Mouse (Mus musculus): Measurements from ENCODE around the gene Alcam.

Gene Alcam

GRCm38 (mm10) chr16:52439600-52439999 lies 14.3 kb downstream of the Alcam start:
- DNase-seq, result no peak

DNA sequence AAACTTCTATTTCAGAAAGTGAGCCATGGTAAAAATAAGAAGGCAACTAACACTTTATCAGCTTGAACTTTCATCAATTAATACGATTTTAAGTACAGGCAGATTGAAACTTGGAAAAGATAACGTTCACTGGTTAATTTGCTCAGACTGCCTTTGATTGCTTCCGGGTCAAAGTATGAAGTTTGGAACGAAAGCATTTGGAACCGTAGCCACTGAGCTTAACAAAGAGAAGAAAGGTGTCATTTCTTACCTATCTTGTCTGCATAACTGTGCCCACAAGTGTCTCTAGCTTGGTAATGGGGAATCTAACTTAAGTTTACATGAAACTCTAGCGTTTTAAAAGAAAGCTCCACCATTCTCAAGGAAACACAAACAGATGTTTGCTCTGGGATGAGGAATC lies 14.9 kb downstream of the Alcam start:
- no peak for DNase-seq

DNA sequence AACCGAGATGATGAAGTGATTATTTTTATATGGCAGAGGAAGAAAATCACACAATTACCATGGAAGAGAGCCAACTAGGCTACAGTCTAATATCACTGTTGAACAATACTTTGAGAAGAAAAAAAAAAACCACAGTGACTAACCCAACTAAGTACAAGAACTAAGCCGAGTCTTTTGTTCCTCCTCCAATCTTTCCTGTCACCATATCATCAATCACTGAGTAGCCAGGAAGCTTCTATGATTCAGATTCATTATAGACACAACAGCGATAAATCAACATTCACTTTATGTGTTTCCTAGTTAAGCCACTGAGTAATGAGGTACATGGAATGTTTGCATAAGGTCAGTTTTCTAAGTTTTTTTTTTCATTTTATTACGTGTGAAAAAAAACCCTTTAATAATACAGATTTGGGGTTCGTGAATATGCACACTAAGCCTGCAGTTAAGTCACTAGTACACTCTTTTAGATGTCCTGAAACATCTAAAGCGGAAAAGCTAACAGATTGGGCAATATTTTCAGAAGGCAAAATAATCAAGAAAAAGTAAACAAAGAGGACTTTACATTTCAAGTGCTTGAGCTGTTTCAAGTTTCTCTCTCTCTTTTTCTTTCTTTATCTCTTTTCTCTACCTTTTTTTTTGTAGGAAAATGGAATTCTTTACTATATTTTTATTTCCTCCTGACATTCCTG lies 15.5 kb downstream of the Alcam start:
- DNase-seq, result no peak

- no peak for DNase-seq
These were observed 20.7 kb downstream of the Alcam start for GRCm38 (mm10) chr16:52433189-52433588.

- DNase-seq, result no peak
These were observed 21.8 kb downstream of the Alcam start for GRCm38 (mm10) chr16:52432072-52432471.

GRCm38 (mm10) chr16:52431590-52431989 lies 22.3 kb downstream of the Alcam start:
- DNase-seq, result no peak

DNA sequence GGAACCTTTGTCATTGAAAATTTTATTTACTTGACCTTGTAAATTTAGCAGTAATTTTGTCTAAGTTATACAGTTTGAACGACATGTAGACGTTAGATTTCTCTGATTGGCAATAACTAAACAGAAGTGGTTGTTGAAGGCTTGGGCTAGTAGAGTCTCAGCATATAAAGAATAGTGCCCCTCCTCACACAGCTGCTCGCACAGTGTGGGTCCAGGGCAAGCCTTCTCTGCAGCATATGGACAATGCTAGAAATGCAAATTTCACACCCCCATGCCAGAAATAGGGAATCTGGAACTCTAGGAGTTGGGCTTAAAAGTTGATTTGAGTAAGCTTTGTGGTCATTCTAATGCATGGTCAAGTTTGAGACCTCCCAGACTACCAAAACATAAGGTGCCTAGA lies 23.8 kb downstream of the Alcam start:
- no peak for DNase-seq

DNA sequence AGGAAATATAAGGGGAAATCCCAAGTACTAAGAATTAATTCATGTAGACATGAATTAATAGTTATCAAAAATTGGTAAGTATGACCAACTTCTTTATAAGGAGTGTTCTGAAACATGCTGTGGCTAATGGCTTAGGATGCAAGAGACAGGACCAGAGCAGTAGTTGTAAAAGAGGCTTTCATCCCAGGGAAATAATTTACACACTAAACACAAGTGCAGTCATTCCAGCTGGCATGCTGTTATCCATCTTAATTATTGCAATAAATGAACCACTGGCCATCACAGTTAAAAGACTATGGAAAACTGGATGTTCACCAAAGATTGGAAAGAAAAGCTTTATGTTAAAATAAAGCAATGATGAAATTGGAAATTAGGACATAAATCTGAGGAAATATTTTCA lies 24.2 kb downstream of the Alcam start:
- DNase-seq, result no peak

DNA sequence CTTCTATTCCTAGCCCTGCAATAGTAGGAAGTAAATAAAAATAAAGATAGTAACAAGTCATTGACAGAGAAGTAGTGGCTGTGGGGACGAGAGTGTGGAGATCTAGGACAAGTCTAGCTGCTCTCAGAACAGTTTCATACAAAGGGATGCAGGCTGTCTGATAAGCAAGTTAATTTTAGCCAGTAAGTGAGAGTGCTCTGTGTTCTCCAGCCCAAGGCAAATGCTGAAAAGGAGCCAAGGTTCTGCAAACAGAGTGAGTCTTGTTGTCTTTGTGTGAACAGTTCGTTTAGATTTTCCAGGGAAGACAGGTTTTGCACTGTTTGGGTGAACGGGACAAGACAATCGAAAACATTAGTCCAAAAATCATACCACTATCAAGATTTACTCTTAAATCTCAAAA lies 25.4 kb downstream of the Alcam start:
- no peak for DNase-seq

GRCm38 (mm10) chr16:52418568-52419158 lies 35.2 kb downstream of the Alcam start:
- no peak for DNase-seq

DNA sequence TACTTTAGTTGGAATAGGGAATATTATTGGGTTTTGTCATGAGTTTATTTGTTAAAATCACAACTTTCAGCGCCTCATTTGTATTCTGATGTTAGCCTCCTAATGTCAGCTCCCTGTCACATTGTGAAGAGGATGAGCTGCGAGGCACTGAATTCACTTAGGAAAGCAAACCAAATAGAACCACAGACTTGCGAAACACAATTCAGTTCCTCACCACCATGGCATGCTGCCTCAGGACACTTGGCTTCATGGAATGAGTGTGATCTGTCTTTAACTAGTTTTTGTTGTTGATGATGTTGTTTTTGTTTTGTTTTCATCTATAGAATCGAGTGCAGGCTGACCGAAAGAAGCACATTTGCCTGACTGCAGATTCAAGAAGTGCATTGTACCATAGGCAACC lies 35.9 kb downstream of the Alcam start:
- no peak for DNase-seq

DNA sequence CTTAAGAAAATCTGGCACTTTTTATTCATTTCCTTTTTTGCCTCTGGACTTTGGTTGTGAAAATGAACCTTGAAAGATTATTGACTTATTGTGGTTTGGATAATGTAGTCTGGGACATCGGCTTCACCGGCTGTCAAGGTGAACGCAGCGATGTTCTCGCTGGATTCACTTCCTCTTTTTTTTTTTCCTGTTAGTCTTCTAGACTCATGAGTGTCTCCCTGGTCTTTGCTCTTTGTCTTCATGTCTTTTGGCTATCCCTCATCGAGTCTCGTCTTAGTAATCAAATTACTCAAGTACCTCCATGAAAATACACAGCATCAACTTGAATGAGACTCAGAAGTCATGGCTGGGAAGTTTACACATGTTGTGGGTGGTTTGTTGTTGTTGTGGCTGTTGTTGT lies 36.7 kb downstream of the Alcam start:
- no peak for DNase-seq

GRCm38 (mm10) chr16:52413714-52414113 lies 40.2 kb downstream of the Alcam start:
- no peak for DNase-seq

- DNase-seq, result no peak
These were observed 47.8 kb downstream of the Alcam start for GRCm38 (mm10) chr16:52406072-52406471.

GRCm38 (mm10) chr16:52405272-52405671 lies 48.6 kb downstream of the Alcam start:
- DNase-seq, result no peak

DNA sequence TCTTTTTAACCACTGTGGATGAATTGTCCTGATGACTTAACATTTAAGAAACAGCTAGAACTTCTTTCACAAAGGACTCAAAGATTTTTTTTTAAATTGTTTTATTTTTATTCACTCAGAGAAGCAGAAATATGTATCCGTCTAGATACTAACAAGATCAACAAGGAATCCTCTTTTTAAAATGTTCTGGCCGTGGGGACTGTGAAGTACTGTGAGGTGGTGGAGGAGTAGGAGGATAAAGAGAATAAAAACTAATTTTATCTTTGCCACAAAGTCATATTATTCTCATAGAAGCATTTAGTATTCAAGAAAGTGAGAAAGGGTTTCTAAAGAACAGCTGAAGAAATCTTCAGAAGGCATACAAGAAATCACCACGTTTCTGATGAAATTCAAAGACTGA lies 54.8 kb downstream of the Alcam start:
- DNase-seq, result no peak

GRCm38 (mm10) chr16:52386781-52387300 lies 67.0 kb downstream of the Alcam start:
- DNase-seq, result no peak

DNA sequence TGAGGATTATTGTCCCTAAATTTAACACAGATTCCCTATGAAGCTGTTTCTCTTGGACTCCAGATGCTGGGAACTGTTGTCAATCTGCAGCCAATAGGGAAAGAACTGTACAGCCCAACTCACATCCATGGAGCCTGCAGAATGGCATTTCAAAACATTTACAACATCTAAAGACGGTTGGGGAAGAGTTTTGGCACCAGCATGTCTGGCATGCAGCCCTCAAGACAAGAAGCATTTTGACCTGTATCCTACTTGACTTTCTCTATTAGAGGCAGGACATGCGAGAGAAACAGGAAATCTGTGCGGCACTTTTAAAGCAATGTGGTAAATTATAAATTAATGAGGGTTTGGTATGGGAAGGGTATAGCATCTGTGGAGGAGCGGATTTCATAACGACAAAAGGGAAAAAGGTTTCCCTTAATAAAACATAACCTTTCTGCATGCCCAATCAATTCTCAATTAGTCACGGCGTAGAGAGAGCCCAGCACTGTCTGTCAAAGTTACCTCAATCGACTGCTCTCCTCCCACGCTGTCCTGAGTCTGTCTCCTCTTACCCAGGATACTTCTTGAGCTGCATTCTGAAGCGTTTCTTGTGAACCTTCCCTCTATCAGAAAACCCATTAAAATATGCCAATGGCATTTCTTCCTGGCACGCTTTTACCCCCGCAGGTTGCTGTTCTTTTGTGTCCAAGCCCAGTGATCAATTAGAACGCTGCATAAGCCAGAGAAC lies 70.3 kb downstream of the Alcam start:
- DNase-seq, result no peak

DNA sequence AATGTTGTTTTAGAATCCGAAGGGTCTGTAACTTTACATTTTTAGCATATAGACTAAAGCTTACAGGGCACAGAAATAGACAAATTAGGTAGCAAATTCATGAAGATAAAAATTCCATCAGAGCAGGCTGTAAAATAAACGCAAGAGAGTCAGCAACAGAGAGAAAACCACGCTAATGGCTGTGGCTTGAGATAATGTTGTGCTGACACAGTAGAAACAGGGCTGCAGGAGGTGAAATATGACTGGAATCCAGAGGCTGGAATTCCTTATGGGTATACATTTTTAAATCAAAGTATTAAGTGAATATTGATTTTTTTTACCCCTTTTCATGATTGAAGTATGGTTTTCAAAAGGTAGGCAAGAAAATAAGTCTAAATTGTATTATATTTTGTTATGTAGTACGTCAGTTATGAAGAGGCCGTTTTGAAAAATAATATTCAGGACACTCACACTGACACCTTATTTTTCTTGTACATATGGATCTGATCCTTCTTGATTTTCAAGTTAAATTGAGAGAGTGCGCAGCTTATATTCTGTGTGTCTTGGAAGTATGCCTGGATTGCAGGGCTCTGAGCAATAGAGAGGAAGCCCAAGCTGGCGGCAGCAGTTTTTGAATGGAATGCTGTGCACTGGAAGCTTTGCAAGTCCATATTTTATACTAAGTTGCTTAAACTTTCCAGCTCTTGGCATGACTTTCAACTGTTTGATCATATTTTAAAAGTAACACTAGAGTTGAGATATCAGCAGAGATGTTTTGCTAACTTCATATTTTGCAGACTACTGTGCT lies 74.9 kb downstream of the Alcam start:
- DNase-seq, result no peak

GRCm38 (mm10) chr16:52376827-52377226 lies 77.0 kb downstream of the Alcam start:
- no peak for DNase-seq

- DNase-seq, result no peak
These were observed 81.9 kb downstream of the Alcam start for GRCm38 (mm10) chr16:52371956-52372355.

DNA sequence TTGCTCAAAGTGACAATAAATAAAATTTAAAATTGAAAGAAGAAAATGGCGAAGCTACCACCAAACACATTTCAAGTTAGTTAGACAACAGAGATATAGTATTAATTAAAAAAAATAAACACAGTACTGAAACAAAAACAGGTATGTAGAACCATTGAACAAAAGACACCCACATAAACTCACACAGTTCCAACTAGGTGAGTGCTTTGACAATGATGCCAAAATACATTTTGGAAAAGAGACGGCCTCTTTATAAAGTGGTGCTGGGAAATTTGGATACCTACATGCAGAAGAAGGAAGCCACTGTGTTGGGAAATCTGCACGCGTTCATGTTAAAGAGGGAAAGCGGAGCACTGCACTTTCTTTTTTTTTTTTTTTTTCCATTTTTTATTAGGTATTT lies 85.4 kb downstream of the Alcam start:
- no peak for DNase-seq

DNA sequence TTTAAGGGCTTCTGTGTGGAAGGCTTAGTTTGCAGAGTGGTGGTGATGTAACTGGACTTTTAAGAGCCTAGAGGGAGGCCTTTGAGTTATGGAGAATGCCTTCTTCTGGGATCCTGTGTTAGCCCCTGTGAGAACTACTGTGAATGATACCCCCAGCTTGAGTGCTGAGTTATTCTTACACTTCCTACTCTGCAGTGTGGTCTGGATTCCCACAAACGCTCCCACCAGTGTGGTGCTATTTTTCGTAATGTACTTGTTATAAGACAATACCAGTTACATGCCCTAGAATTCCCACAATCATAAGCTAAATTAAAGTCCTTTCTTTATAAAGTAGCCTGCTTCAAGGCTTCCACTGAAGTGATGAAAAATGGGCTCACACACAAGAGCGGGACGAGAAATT lies 87.0 kb downstream of the Alcam start:
- DNase-seq, result no peak
